Mouse (Mus musculus): ENCODE data around the gene Pgap1.
A peak's percentile ranks its signal among the peaks of the same experiment; 100 is the strongest.

The Pgap1 gene

DNA sequence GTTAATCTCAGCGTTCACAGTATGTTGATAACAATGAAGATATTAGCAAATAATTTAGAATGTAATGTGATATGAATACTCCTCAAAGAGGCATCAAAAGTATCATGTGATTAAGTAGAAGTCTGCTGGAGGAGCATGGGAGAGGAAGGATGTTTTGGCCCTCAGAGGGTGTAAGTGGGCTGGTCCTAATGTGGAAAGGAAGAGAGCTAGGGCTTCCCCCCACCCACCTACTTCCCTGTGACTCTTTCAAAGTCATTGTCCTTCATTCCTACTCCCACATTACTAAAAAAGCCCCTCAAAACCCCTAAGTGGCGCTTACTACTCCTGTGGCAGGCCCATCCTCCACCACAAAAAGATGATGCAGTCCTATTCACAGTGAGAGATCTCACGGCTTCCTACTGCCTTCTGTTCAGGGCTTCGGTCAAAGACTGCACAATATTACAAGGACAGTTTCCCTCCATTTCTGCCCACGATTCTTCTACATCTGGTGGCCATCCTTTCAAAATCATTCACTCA is 37.4 kb downstream of the Pgap1 start:
- DNase-seq (ENCODE audit: low spot score), result no peak

- DNase-seq (ENCODE audit: low spot score), result no peak
Measured at GRCm38 (mm10) chr1:54513836-54514235, 43.6 kb downstream of the Pgap1 start.

- no peak for DNase-seq (ENCODE audit: low spot score)
Measured at GRCm38 (mm10) chr1:54498496-54498895, 59.0 kb downstream of the Pgap1 start.

DNA sequence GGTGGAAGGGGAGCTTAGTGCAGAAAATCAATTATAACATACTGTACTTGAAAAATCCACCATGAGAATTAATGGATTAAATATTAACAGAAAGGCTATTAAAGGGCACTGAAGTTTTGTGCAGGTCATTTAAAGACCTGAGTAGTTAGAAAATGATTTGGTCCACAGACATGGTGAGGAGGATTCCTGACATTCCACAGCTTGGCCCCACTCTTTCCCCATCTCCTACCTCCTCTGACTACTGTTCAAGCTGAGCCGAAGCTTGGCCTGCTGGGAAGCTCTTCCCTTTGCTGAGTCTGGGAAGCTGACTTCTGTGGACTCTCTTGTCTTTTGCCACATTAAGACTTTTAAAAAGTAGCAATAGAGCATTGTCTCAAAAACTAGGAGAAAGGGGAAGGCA is 61.2 kb downstream of the Pgap1 start:
- no peak for DNase-seq (ENCODE audit: low spot score)

GRCm38 (mm10) chr1:54493496-54493895 is 64.0 kb downstream of the Pgap1 start:
- no peak for DNase-seq (ENCODE audit: low spot score)

DNA sequence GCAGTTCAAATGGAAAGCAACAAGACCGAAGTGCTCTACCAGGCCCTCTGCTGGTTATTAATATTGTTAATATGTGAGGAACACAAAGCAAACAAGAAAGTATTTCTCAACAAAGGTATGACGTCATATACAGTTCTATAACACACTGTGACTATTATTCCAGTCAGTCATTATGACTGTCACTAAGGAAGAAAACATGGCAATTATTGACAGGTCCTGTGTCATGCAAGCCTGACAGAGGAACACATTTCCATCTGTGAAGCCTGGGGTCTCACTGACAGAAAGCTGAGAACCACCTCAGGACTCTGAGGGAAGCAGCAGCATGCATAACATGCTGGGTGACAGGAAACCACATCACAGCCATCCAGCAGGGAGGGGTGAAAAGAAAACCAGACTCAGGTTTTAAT is 65.0 kb downstream of the Pgap1 start:
- no peak for DNase-seq (ENCODE audit: low spot score)

DNA sequence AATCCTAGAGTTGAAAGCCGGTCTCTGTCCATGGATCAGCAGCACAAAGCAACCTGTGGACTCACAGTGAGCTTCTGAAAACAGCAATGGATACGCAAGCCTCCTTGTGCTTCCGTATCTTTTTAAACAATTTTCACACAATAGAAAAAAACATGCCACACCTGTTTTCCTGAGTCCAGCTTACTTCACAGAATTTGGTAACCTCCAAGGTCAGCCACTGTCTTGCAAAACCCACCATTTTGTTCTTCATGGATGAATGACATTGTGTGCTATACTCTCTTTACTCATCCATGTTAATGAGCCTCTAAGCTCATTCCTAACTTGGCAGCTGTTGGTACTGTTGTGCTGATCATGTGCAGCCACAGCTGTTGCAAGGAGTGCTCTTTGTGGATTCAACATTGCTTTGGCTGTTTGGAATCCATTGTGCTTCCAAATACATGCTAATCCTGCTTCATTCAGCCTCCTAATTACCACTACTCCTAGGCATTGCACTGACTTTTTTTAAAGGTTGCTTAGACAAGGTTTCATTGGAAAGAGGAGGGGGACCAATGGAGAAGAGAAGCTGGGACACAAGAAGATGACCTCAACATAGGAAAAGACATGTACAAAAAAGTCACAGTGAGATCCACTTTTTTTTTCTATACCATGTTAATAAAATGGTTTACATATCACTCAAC is 72.6 kb downstream of the Pgap1 start:
- no peak for DNase-seq (ENCODE audit: low spot score)

DNA sequence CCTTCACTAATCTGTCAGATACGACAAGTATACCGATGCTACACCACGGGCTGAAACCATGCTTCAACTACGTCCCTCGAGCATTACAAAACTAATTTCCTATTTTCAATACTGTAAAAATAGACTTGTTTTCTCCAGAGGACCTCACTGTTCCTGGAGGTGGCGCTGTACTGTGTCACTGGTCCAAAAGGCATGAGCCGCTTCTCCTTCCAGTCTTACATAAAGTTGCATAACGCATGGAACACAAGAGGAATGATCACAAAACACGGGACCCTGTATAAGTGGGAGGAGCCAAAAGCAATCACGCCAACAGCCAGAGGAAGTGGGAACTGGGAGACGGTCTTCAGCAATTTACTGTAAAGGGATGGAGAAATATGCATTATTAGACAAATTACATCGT is 77.0 kb downstream of the Pgap1 start:
- no peak for DNase-seq (ENCODE audit: low spot score)

DNA sequence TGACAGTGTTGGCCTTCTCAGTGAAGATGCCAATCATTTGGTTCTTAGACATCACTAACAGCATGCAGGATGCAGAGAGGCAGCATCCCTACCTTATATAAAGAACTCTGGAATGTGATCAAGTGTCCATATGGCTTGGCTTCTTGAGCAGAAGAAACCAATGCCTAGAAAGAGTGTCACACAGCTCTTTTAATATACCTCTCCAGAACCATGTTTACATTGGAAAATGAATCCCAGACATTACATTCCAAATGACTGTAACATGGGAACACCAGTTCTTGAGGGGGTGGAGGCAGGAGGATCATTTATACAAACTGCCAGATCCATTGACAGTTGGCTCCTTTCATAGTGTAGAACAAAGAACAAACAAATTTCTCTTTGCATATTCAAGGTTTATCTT is 88.8 kb downstream of the Pgap1 start:
- DNase-seq (ENCODE audit: low spot score), result no peak

DNA sequence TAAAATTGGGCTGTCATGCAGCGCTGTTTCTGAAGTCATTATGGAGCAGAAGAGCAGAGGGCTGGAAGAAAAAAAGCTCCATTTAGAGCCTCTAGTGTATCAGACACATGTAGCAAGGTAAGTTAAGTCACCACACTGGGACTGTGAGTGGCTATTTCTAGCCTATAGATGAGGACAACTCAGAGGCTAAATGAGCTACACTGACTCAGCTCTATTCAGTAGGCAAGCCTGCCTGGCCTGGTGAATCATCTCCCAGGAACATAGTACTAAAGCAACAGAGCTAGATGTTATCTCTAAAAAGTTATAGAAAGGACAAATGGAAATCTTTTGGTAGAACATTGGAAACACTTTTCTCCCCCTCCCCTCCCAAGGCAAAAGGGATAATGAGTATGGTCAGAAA is 90.1 kb downstream of the Pgap1 start:
- DNase-seq (ENCODE audit: low spot score), result no peak

DNA sequence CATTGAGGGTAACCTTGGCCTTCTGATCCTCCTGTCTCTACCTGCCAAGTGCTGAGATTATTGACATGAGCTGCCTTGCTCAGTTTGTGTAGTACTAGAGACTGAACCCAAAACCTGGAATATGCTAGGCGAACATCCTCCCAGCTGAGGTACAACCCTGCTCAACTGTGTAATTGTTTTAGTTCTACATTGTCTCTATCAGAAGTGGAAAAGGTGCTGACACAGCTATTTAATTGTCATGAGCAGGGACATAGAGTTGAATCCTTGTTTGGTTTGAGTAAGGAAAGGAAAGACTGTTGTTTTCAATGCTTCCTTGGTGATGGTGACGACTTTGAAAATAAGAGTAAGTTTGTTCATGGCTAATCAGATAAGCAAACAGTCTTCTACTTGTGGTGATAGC is 105.4 kb downstream of the Pgap1 start:
- DNase-seq (ENCODE audit: low spot score), result no peak

DNA sequence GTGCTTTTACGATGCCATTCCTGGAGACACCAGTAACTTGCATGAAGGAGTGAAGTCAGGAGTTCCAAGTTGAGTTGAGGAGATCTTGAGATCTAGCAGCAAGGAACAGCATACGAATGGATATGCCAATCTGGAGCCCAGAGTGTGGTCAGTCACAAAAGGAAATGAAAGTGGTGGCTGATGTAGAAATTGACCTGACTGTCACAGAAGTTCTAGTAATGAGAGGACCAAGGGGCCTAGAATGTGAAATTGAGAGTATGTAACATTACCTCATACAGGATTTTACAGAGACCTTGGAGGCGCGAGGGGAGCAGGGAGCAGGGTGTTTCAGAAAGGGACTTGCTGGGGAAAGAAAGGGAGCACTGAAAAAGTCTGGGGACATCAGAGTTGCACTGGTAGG is 108.7 kb downstream of the Pgap1 start:
- DNase-seq (ENCODE audit: low spot score), result no peak

DNA sequence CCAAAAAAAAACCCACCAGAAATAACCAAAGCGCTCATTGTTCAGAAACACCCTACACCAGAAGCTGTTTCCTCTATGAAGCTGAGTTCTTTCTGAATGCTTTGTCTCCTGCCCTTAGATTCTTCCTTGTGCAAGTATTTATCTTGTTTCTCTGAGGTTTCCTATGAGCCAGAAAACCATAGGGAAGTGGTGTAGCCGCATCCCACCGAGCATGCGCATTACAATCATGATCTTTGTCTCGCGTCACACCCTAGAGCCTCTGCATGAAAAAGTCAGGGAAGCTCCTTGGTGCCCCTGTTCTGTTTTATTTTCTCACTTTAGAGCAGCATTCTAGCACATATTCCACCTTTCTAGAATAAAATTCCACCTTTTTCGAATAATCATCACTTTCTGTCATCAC is 113.8 kb downstream of the Pgap1 start:
- no peak for DNase-seq (ENCODE audit: low spot score)

DNA sequence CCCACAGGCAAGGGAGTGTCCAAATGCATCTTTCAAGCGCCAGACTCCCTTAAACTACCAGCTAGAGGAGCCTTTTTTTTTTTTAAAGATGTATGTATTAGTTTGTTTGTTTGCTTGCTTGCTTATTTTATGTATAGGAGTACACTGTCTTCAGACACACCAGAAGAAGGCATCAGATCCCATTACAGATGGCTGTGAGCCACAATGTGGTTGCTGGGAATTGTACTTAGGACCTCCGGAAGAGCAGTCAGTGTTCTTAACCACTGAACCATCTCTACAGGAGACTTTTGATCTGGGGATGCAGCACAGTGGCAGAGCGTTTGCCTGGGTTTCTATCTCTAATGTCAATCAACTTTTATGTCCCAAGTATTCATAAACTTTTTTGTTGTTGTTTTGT is 118.4 kb downstream of the Pgap1 start:
- DNase-seq (ENCODE audit: low spot score), result no peak

- DNase-seq (ENCODE audit: low spot score), result peak; percentile 19
Measured at GRCm38 (mm10) chr1:54438340-54439079, 119.0 kb downstream of the Pgap1 start, which contains the start of gene Gtf3c3. Gene Gtf3c3 (minus strand): TSS chr1:54438971.
